Comparison of ENCODE assay signal across 8 mouse cellular contexts in genomic region chr1:57436408-57436807, GRCm38 (mm10). TPM values are rescaled to one million over a fixed set of nuclear protein-coding genes. Genes with fewer than 3 reads are reported as not detected.
DNase-seq lines count a peak whose midpoint lies in the region; ATAC-seq lines count a peak whose summit lies in the region.

No protein-coding gene starts in this region.

- H3K4me2 ChIP-seq in limb, embryonic 15.5 days, result peak overlapping the region; percentile 46

- H3K9me3 ChIP-seq in limb, embryonic 15.5 days, result no peaks in the 10 kb centered on the region

- no peaks in the 10 kb centered on the region for H3K27me3 ChIP-seq in limb, embryonic 15.5 days

- peak overlapping the region; percentile 11; the same call in 1 of the 2 replicates for H3K9ac ChIP-seq in limb, embryonic 15.5 days

- 18% methylated on average over 9 of the region's 9 CpGs for WGBS in limb, embryonic 15.5 days

- H3K4me3 ChIP-seq in limb, embryonic 15.5 days, result peak overlapping the region; percentile 30

- intact Hi-C loops in heart, postnatal 36 days (cut with DNase I), result no loop called here
- intact Hi-C loops in left cerebral cortex, postnatal 4 days (cut with DNase I), result no loop called here

- no peaks in the 10 kb centered on the region for H3K36me3 ChIP-seq in limb, embryonic 15.5 days

- peak overlapping the region; percentile 87 for H3K27ac ChIP-seq in limb, embryonic 15.5 days

- ATAC-seq in limb, embryonic 15.5 days (ENCODE audit: insufficient number of reproducible peaks, low FRiP score, low TSS enrichment, low read depth), result 0 out of 2 replicates have a peak, but pooled peaks have one; percentile 52

- H3K4me1 ChIP-seq in limb, embryonic 15.5 days, result peaks cover 34% of the 10 kb centered on the region

- peak; percentile 20 for DNase-seq in spleen, adult 12 weeks (ENCODE audit: low spot score)
- DNase-seq in spleen, postnatal 14 days (ENCODE audit: low spot score in 2 of 2), result no peak
- DNase-seq in fibroblast of lung, adult 2 months (ENCODE audit: low read depth), result peak; percentile 38
- peak; percentile 44 to 58 for DNase-seq in heart, postnatal 36 days
- DNase-seq in naive thymus-derived CD4-positive, alpha-beta T cell, adult 2 months (ENCODE audit: low read depth), result peak; percentile 74
- DNase-seq in left cerebral cortex, postnatal 4 days, result no peak
- DNase-seq in layer of hippocampus, postnatal 25 days (ENCODE audit: extremely low spot score in 1 of 2, low spot score in 1 of 2), result no peak

RNA-seq across cellular contexts. Expression of gene Tyw5, which starts 29.5 kb away (rescaled TPM):
- total RNA-seq in heart, postnatal 36 days (2021), result 1 to 10 TPM; 4.7 to 5.5 TPM
- 27.4 and 27.6 TPM in 2 replicates for polyA plus RNA-seq in limb, embryonic 15.5 days (2015; fragmentation: Nextera tagmentation; extraction: Ambion mirVana)
- total RNA-seq in left cerebral cortex, postnatal 4 days (2021), result 10 to 100 TPM; 21.9 to 25.9 TPM
- total RNA-seq in layer of hippocampus, postnatal 25 days (2021), result 10 to 100 TPM; 18.6 to 23.9 TPM

RNA-seq across cellular contexts. Expression of gene Maip1, which starts 30.3 kb away (rescaled TPM):
- total RNA-seq in heart, postnatal 36 days (2021), result 10 to 100 TPM; 11.9 to 12.0 TPM
- polyA plus RNA-seq in limb, embryonic 15.5 days (2015; fragmentation: Nextera tagmentation; extraction: Ambion mirVana), result 14.9 and 15.1 TPM in 2 replicates
- 10 to 100 TPM; 12.6 to 13.1 TPM for total RNA-seq in left cerebral cortex, postnatal 4 days (2021)
- 10 to 100 TPM; 11.3 to 12.0 TPM for total RNA-seq in layer of hippocampus, postnatal 25 days (2021)

RNA-seq across cellular contexts. Expression of gene 1700066M21Rik, which starts 59.0 kb away (rescaled TPM):
- total RNA-seq in heart, postnatal 36 days (2021), result 1 to 10 TPM; 2.5 to 2.6 TPM
- polyA plus RNA-seq in limb, embryonic 15.5 days (2015; fragmentation: Nextera tagmentation; extraction: Ambion mirVana), result 15.6 and 15.9 TPM in 2 replicates
- total RNA-seq in left cerebral cortex, postnatal 4 days (2021), result 10 to 100 TPM; 20.7 to 21.5 TPM
- 10 to 100 TPM; 23.0 to 24.5 TPM for total RNA-seq in layer of hippocampus, postnatal 25 days (2021)

Comparison
In these comparisons a context has a peak if more than half of its experiments do, and no peak if none do; other contexts are left out.
1. DNase-seq: peak in spleen, adult 12 weeks (single experiment), fibroblast of lung, adult 2 months (single experiment), heart, postnatal 36 days (2 of 2) and naive thymus-derived CD4-positive, alpha-beta T cell, adult 2 months (single experiment); none in spleen, postnatal 14 days (0 of 2), left cerebral cortex, postnatal 4 days (single experiment) and layer of hippocampus, postnatal 25 days (0 of 2).
2. RNA of gene 1700066M21Rik, which starts 59.0 kb away (total RNA-seq): 23.0 to 24.5 TPM in layer of hippocampus, postnatal 25 days and 20.7 to 21.5 TPM in left cerebral cortex, postnatal 4 days; 2.5 to 2.6 TPM in heart, postnatal 36 days; every median in the first group is over 4 times any median in the second.